Mouse (Mus musculus) CD4-positive, CD25-positive, alpha-beta regulatory T cell, adult 4 months (primary cell): ENCODE measurements around the gene Chordc1. TPM values are rescaled to one million over a fixed set of nuclear protein-coding genes. Genes with fewer than 3 reads are reported as not detected.
"Not testable (repeated sequence)": the region's sequence is repeated elsewhere in the genome, so short reads cannot be mapped to it uniquely, and the experiment has no call there.

Experiments used
- ATAC-seq: one replicate; pipeline ENCODE4 v1.8.0; 2017
- polyA plus RNA-seq, 2 experiments: library from polyadenylated mRNA; unstranded; fragments of 100-300 nt; shearing (Covaris generic); gene quantifications; one replicate each; pipeline ENCODE4 v1.2.1; 2017

Gene Chordc1
- 100 to 1,000 TPM; 109 to 134 TPM for polyA plus RNA-seq

- peak; percentile 84 for ATAC-seq
These were observed at the start of gene Chordc1 for GRCm38 (mm10) chr9:18291571-18292429. Chordc1 (plus strand) TSS chr9:18292125.

DNA sequence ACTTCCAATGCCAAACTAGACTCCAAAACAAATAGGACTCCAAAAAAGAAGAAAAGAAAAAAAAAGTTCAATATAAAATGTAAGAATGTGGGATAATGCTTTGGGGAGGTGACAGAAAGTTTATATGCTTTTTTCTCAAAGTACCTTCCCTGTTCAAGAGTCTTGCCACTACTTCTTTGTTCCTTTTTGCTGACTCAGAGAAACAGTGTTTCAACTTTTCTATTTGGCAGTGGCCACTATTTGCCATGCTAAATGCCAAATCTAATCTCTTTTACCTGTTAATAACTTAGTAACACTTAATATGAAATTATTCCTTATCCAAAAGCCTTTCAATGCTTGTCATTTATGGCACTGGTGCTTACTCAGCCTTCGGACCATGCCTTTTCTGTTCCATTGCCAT lies 16.0 kb upstream of the Chordc1 start:
- ATAC-seq = no peak

- no peak for ATAC-seq
These were observed 15.1 kb upstream of the Chordc1 start for GRCm38 (mm10) chr9:18276844-18277243.

DNA sequence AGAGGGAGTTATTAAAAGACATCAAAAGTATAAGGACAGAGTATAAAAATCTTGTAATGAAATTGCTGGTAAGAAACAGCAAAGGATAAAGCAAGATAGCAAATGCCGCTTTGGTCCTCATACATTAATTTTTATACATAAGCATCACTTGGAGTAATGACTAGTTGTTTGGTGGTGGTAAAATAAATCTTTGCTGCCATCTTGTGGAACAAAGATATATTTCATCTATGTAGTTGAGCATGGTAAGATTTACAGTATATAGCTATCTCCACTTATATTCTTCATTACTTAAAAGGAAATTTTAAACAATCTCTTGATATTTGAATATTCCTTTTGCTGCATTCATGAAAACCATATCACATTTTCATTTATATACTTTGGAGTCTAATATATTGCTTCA lies 14.4 kb upstream of the Chordc1 start:
- peak; percentile 77 for ATAC-seq

DNA sequence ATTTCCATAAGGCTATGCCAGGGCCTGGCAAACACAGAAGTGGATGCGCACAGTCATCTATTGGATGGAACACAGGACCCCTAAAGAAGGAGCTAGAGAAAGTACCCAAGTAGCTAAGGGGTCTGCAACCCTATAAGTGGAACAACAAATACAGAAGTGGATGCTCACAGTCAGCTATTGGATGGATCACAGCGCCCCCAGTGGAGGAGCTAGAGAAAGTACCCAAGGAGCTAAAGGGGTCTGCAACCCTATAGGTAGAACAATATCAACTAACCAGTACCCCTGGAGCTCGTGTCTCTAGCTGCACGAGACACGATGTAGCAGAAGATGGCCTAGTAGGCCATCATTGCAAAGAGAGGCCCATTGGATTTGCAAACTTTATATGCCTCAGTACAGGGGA lies 13.2 kb upstream of the Chordc1 start:
- not testable (repeated sequence) for ATAC-seq

DNA sequence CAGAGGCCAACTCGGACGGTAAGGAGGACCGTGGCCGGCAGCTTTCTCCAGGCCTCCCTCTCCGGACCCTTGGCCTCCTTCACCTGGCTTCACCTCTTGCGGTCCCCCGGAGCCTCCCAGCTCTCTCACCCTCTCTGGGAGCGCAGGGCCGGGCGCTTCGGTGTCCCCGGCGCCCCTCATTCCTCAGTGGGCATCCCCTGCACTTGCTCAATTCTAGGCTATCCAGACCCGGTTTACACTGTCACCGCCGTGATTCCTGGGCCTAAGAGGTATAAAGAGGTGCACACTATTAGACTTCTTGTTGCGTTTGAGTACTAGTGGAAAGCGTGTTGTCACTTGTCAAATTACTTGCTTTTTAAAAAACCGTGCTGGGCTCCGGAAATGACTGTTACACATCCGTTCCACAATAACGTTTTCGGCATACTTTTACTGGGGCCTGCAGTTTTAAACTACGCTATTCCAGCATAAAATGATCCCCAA lies 558 bp downstream of the Chordc1 start:
- peak; percentile 45 for ATAC-seq

- ATAC-seq = peak; percentile 16
These were observed 1.3 kb downstream of the Chordc1 start for GRCm38 (mm10) chr9:18293026-18293781.

DNA sequence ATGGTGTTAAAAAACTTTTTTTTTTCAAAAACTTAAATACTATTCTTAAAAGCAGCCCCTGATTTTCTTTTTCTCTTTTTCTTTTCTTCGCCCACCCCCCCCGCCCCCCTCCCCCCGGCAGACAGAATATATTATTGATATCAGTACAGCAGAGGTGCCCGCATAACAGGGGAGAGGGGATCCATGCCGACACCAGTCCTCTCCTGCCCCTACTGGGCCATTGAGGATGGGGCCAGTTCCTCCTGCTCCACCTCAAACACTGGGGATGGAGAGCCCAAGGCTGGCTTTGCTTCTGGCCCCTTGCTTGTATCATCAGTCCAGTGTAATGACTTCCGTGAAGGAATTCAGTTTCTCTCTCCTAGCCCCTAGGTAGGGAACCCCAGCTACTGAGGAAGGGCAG lies 6.4 kb downstream of the Chordc1 start:
- ATAC-seq = no peak

GRCm38 (mm10) chr9:18319990-18320389 lies 28.1 kb downstream of the Chordc1 start:
- no peak for ATAC-seq

Other genes starting within 250 kb of the Chordc1 start
- under 1 TPM in 1 of 2 experiments, not detected in 1; 0.55 TPM for gene Naalad2, start 110.9 kb downstream of the Chordc1 start, polyA plus RNA-seq
- gene Ubtfl1, start 112.3 kb downstream of the Chordc1 start, polyA plus RNA-seq = under 1 TPM in 1 of 2 experiments, not detected in 1; 0.15 TPM
- not detected for gene Mbd3l2, start 138.5 kb downstream of the Chordc1 start, polyA plus RNA-seq
- 1 to 10 TPM; 2.3 to 2.7 TPM for gene Zfp558, start 186.1 kb downstream of the Chordc1 start, polyA plus RNA-seq
- not detected for gene Mbd3l1, start 186.2 kb downstream of the Chordc1 start, polyA plus RNA-seq